Comparison of ENCODE assay signal across 13 mouse cellular contexts in the genomic region with DNA sequence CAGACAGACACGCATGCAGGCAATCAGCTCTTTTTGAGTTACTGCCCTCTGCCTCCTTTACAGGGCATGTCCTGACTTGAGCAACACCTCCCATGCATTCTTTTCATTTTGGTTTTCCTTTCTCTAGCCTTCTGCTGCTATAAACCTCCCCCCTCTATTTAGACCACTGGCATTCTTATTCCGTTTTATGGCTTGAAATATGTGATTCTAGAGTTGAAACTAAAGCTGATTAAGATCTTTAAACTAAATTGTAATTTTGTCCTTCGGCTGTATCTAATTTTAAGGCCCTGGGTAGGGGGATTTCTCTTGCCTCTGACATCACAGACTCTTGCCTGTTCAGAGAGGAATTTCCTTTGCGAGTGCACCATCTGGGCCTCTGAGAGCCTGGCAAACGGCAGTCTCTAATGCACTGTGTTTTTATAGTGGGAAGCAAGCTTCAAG. TPM values are rescaled to one million over a fixed set of nuclear protein-coding genes. Genes with fewer than 3 reads are reported as not detected.
A peak's percentile ranks its signal among the peaks of the same experiment; 100 is the strongest.
DNase-seq lines count a peak whose midpoint lies in the region; ATAC-seq and TF ChIP-seq lines count a peak whose summit lies in the region.
"Had no signal": no experiment of that assay in that cellular context is flagged by ENCODE, and none has a peak within 500 bp of the region (broad histone marks: within the 10 kb centered on the region; RNA-seq: fewer than 3 reads in every experiment).

No protein-coding gene starts in this region.

- TF ChIP-seq EP300 in lung, postnatal 0 days (IDR thresholded peaks at IDR 0.05), result no peak

- H3K4me3 ChIP-seq in forebrain, embryonic 11.5 days (ENCODE audit: low read depth, low read length), result no peak overlapping the region
- no peak overlapping the region for H3K4me3 ChIP-seq in forebrain, embryonic 10.5 days
- H3K4me3 ChIP-seq in lung, postnatal 0 days (ENCODE audit: low read depth, low read length), result no peak overlapping the region
- no peak overlapping the region for H3K4me3 ChIP-seq in embryonic fibroblast, embryonic 13.5 days (ENCODE audit: insufficient read depth, low read length)
- no peak overlapping the region for H3K4me3 ChIP-seq in midbrain, postnatal 0 days (ENCODE audit: low read depth, low read length)

- no peak overlapping the region for H3K27ac ChIP-seq in forebrain, embryonic 11.5 days (ENCODE audit: low read depth, low read length)
- H3K27ac ChIP-seq in forebrain, embryonic 10.5 days, result no peak overlapping the region
- no peak overlapping the region for H3K27ac ChIP-seq in lung, postnatal 0 days (ENCODE audit: low read length)
- peak overlapping the region; percentile 99 for H3K27ac ChIP-seq in embryonic fibroblast, embryonic 13.5 days (ENCODE audit: insufficient read depth, low read length)
- no peak overlapping the region for H3K27ac ChIP-seq in midbrain, postnatal 0 days (ENCODE audit: low read depth, low read length)

- TF ChIP-seq POLR2A in embryonic fibroblast, embryonic 13.5 days (IDR thresholded peaks at IDR 0.05; ENCODE audit: low read depth, low read length), result peak; percentile 38; the same call in 1 of the 2 replicates

- 61% methylated on average over 5 of the region's 5 CpGs for WGBS in forebrain, embryonic 11.5 days
- WGBS in forebrain, embryonic 10.5 days, result 59% methylated on average over 5 of the region's 5 CpGs
- WGBS in lung, postnatal 0 days, result 45% methylated on average over 5 of the region's 5 CpGs
- WGBS in midbrain, postnatal 0 days, result 51% methylated on average over 5 of the region's 5 CpGs

- DNase-seq in forebrain, embryonic 11.5 days (ENCODE audit: low spot score), result peak; percentile 27
- DNase-seq in forebrain, embryonic 10.5 days (ENCODE audit: extremely low spot score, low spot score), result no peak
- no peak for DNase-seq in lung, postnatal 0 days (ENCODE audit: low spot score)
- DNase-seq in lung, postnatal 36 days, result no peak
- peak; percentile 71 for DNase-seq in naive thymus-derived CD4-positive, alpha-beta T cell, adult 2 months (ENCODE audit: low read depth)
- no peak for DNase-seq in midbrain, postnatal 0 days (ENCODE audit: low spot score)
- DNase-seq in lung, adult 18-20 months, result no peak
- DNase-seq: cerebellum, adult 9-10 months; kidney, postnatal 4 days; right cerebral cortex, postnatal 25 days; thymus, postnatal 4 days had no signal

- no peaks in the 10 kb centered on the region for H3K9me3 ChIP-seq in forebrain, embryonic 11.5 days (ENCODE audit: control insufficient read depth, low read length)
- no peaks in the 10 kb centered on the region for H3K9me3 ChIP-seq in forebrain, embryonic 10.5 days
- no peaks in the 10 kb centered on the region for H3K9me3 ChIP-seq in lung, postnatal 0 days (ENCODE audit: low read length)
- no peaks in the 10 kb centered on the region for H3K9me3 ChIP-seq in midbrain, postnatal 0 days (ENCODE audit: low read length)

- H3K4me1 ChIP-seq in forebrain, embryonic 11.5 days (replicated peaks; ENCODE audit: control insufficient read depth, insufficient read depth, low read length), result no peaks in the 10 kb centered on the region; the same call in 1 of the 2 replicates
- H3K4me1 ChIP-seq in forebrain, embryonic 10.5 days, result peaks cover 17% of the 10 kb centered on the region
- no peaks in the 10 kb centered on the region for H3K4me1 ChIP-seq in lung, postnatal 0 days (ENCODE audit: insufficient read depth, low read depth, low read length)
- peaks cover 21% of the 10 kb centered on the region for H3K4me1 ChIP-seq in embryonic fibroblast, embryonic 13.5 days (ENCODE audit: control insufficient read depth, insufficient read depth, low read length)
- H3K4me1 ChIP-seq in midbrain, postnatal 0 days (ENCODE audit: insufficient read depth, low read length), result no peaks in the 10 kb centered on the region

- peak; percentile 19; the same call in 1 of the 2 replicates for TF ChIP-seq CTCF in lung, postnatal 0 days (IDR thresholded peaks at IDR 0.05)
- TF ChIP-seq CTCF in embryonic fibroblast, embryonic 13.5 days (IDR thresholded peaks at IDR 0.05; ENCODE audit: borderline replicate concordance, insufficient read depth, low read length), result no peak
- no peak for TF ChIP-seq CTCF in midbrain, postnatal 0 days (IDR thresholded peaks at IDR 0.05)

- no peak overlapping the region for H3K4me2 ChIP-seq in forebrain, embryonic 11.5 days (ENCODE audit: low read depth, low read length, severe bottlenecking)
- H3K4me2 ChIP-seq in lung, postnatal 0 days (replicated peaks; ENCODE audit: low read depth, low read length), result no peak overlapping the region
- H3K4me2 ChIP-seq in midbrain, postnatal 0 days (ENCODE audit: low read depth, low read length, poor library complexity, severe bottlenecking), result no peak overlapping the region
- H3K4me2 ChIP-seq: liver, embryonic 11.5 days had no signal

- no peaks in the 10 kb centered on the region for H3K27me3 ChIP-seq in forebrain, embryonic 11.5 days (ENCODE audit: control insufficient read depth, insufficient read depth, low read length)
- H3K27me3 ChIP-seq in forebrain, embryonic 10.5 days (ENCODE audit: poor library complexity, severe bottlenecking), result no peaks in the 10 kb centered on the region
- H3K27me3 ChIP-seq in lung, postnatal 0 days (replicated peaks; ENCODE audit: insufficient read depth, low read length), result no peaks in the 10 kb centered on the region
- no peaks in the 10 kb centered on the region for H3K27me3 ChIP-seq in midbrain, postnatal 0 days (ENCODE audit: insufficient read depth, low read length)

- no peak for ATAC-seq in forebrain, embryonic 11.5 days (replicated peaks; ENCODE audit: low FRiP score)
- ATAC-seq in lung, postnatal 0 days, result no peak
- no peak for ATAC-seq in midbrain, postnatal 0 days (ENCODE audit: low FRiP score)

- H3K9ac ChIP-seq in forebrain, embryonic 11.5 days (ENCODE audit: low read length), result no peak overlapping the region
- no peak overlapping the region for H3K9ac ChIP-seq in lung, postnatal 0 days (replicated peaks; ENCODE audit: low read depth)
- H3K9ac ChIP-seq in midbrain, postnatal 0 days (replicated peaks; ENCODE audit: low read length, poor library complexity, severe bottlenecking), result no peak overlapping the region

- no peaks in the 10 kb centered on the region for H3K36me3 ChIP-seq in forebrain, embryonic 11.5 days (ENCODE audit: control insufficient read depth, insufficient read depth, low read length)
- no peaks in the 10 kb centered on the region for H3K36me3 ChIP-seq in forebrain, embryonic 10.5 days (replicated peaks)
- H3K36me3 ChIP-seq in lung, postnatal 0 days (ENCODE audit: insufficient read depth, low read length), result no peaks in the 10 kb centered on the region
- no peaks in the 10 kb centered on the region for H3K36me3 ChIP-seq in midbrain, postnatal 0 days (ENCODE audit: insufficient read depth, low read length)

RNA-seq across cellular contexts. Expression of gene Lbh, which starts 48.0 kb away (rescaled TPM):
- polyA plus RNA-seq in forebrain, embryonic 11.5 days (2014; fragmentation: Nextera tagmentation; extraction: Ambion mirVana), result 2.9 and 3.3 TPM in 2 replicates
- polyA plus RNA-seq in forebrain, embryonic 10.5 days (2016; fragmentation: Nextera tagmentation; extraction: Ambion mirVana), result 1.3 and 1.8 TPM in 2 replicates
- polyA plus RNA-seq in lung, postnatal 0 days (2015; fragmentation: Nextera tagmentation; extraction: Ambion mirVana), result 16.2 and 19.2 TPM in 2 replicates
- polyA plus RNA-seq in embryonic fibroblast, embryonic 13.5 days (2011; ENCODE audit: insufficient read length, low read depth, missing spikeins), result 241 and 297 TPM in 2 replicates
- 77.1 and 86.9 TPM in 2 replicates for total RNA-seq in midbrain, postnatal 0 days (2014; rRNA removed)
- 3.3 and 3.5 TPM in 2 replicates for polyA plus RNA-seq in midbrain, postnatal 0 days (2015; fragmentation: Nextera tagmentation; extraction: Ambion mirVana)

Comparison
In these comparisons a context has a peak if more than half of its experiments do, and no peak if none do; other contexts are left out.
1. DNase-seq: peak in forebrain, embryonic 11.5 days (single experiment) and naive thymus-derived CD4-positive, alpha-beta T cell, adult 2 months (single experiment); none in forebrain, embryonic 10.5 days (single experiment), lung, postnatal 0 days (single experiment), lung, postnatal 36 days (single experiment), midbrain, postnatal 0 days (single experiment) and lung, adult 18-20 months (0 of 2).
2. RNA of gene Lbh, which starts 48.0 kb away (polyA plus RNA-seq): 241 to 297 TPM in embryonic fibroblast, embryonic 13.5 days; 16.2 to 19.2 TPM in lung, postnatal 0 days, 3.3 to 3.5 TPM in midbrain, postnatal 0 days, 2.9 to 3.3 TPM in forebrain, embryonic 11.5 days and 1.3 to 1.8 TPM in forebrain, embryonic 10.5 days; every median in the first group is over 10 times any median in the second.